Mouse (Mus musculus) embryonic facial prominence, embryonic 11.5 days (tissue): ENCODE data around the gene Ptprh. TPM values are rescaled to one million over a fixed set of nuclear protein-coding genes. Genes with fewer than 3 reads are reported as not detected.
A peak's percentile ranks its signal among the peaks of the same experiment; 100 is the strongest.

Experiments used
- ATAC-seq: fragments of 200-750 bp; cut with Nextera tagmentation; replicated peaks from 2 replicates; pipeline ENCODE4 v1.8.0; 2017; ENCODE audit warnings: low read depth; ENCODE audit not compliant: insufficient number of reproducible peaks, low FRiP score, low TSS enrichment
- DNase-seq: peaks from one replicate; pipeline ENCODE4 v3.0.0-alpha.2; 2015; ENCODE audit warnings: low spot score
- H3K27ac ChIP-seq: fragments of 300-500 bp; sonication (generic); replicated peaks from 2 replicates; pipeline ENCODE4 v1.5.1; 2014; ENCODE audit warnings: mild to moderate bottlenecking, low read depth, low read length, control low read depth
- H3K27me3 ChIP-seq: fragments of 300-500 bp; sonication (generic); 2 replicates; pipeline ENCODE4 v1.6.1; 2014; ENCODE audit warnings: mild to moderate bottlenecking, low read length, moderate library complexity, mixed read lengths; ENCODE audit not compliant: control insufficient read depth, insufficient read depth
- H3K36me3 ChIP-seq: fragments of 300-500 bp; sonication (generic); replicated peaks from 2 replicates; pipeline ENCODE4 v1.6.1; 2014; ENCODE audit warnings: low read depth, mild to moderate bottlenecking, low read length, moderate library complexity, mixed read lengths; ENCODE audit not compliant: control insufficient read depth, insufficient read depth
- H3K4me1 ChIP-seq: fragments of 300-500 bp; sonication (generic); 2 replicates; pipeline ENCODE4 v1.6.1; 2014; ENCODE audit warnings: low read length, mixed read lengths; ENCODE audit not compliant: control insufficient read depth, insufficient read depth
- H3K4me2 ChIP-seq: fragments of 300-500 bp; sonication (generic); 2 replicates; pipeline ENCODE4 v1.6.1; 2014; ENCODE audit warnings: low read depth, mild to moderate bottlenecking, control low read depth, low read length, moderate library complexity
- H3K4me3 ChIP-seq: fragments of 300-500 bp; sonication (generic); 2 replicates; pipeline ENCODE4 v1.5.1; 2014; ENCODE audit warnings: low read depth, low read length, control low read depth
- H3K9ac ChIP-seq: fragments of 300-500 bp; sonication (generic); replicated peaks from 2 replicates; pipeline ENCODE4 v1.6.1; 2014; ENCODE audit warnings: mild to moderate bottlenecking, control low read depth, low read length
- H3K9me3 ChIP-seq: fragments of 300-500 bp; sonication (generic); replicated peaks from 2 replicates; pipeline ENCODE4 v1.6.1; 2016; ENCODE audit warnings: mild to moderate bottlenecking, low read length, inconsistent platforms, mixed read lengths; ENCODE audit not compliant: control insufficient read depth
- WGBS: fragments of 180-500 bp; shearing (Covaris S2); extraction: QIAGEN DNeasy Blood & Tissue Kit; methylation state at CpG from one replicate; pipeline ENCODE4 v1.1.7; 2014; 5-methylcytosine and 5-hydroxymethylcytosine counted together
- polyA plus RNA-seq: library from polyadenylated mRNA; unstranded; fragments of >200 nt; fragmentation: Nextera tagmentation; extraction: Ambion mirVana; gene quantifications from 2 replicates; pipeline ENCODE4 v1.2.1, GENCODE M21; 2014

Gene Ptprh
- polyA plus RNA-seq, 1 experiment from 2014 or later, result not detected

DNA sequence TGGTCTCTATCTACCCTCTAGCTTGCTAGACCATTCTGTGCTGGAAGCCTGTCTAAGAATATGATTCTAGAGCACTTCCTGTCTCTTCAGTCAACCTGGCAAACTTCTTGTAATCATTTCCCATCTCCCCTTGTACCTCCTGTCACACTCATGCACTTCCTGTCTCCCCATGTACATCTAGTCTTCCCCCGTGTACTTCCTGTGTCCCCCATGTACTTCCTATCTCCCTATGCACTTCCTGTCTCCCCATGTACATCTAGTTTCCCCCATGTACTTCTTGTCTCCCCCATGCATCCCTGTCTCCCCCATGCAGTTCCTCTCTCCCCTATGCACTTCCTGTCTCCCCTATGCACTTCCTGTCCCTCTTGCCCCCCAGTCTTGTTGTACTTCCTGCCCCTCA lies 85.4 kb downstream of the Ptprh start:
- Histone ChIP-seq H3K9ac (no peak overlapping the region), H3K9me3 (no peaks in the 10 kb centered on the region), H3K4me3 (no peak overlapping the region), H3K4me1 (no peaks in the 10 kb centered on the region), H3K4me2 (no peak overlapping the region), H3K27ac (no peak overlapping the region), H3K36me3 (no peaks in the 10 kb centered on the region), H3K27me3 (0 out of 2 replicates have a peak, but pooled peaks cover 4% of the 10 kb centered on the region)
- DNase-seq (no peak), ATAC-seq (no peak)
- 79% methylated on average over 1 of the region's 1 CpGs for WGBS

DNA sequence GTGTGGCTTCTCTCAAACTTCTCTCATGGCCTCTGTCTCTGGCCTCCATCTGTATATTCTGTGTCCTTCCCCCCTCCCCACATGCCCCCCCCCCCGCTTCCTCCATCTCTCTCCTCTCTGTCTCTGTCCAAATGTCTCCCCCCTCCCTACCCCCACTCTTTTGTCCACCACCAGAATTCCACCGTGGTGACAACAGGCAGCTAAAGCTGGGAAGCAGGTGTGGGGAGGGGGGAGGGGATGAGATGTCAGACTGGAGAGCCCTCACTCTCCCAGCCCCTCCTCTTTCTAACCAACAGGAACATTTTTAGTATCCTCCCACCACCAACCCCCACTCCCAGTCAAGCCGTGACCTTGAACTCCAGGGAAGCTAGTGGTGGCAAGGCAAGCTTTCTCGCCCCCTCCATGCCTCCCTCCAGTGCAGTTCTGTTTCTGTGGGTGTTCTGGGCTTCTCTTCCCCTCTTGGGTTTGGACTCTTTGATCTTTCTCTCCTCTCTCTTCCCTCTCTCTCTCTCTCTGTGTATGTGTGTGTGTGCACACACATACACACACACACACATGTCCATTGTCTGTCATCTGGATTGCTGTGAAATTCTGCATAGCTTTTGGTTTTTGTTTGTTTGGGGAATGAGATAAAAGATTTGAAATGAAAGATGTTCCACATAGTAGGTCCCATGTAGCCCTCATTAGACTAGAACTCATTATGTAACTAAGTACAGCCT lies 87.3 kb downstream of the Ptprh start, which contains the start of gene Tnnt1:
TSS of gene Tnnt1 (minus strand) at position 51 of the 719 bp plus-strand sequence.
- WGBS, result 17% methylated on average over 3 of the region's 4 CpGs
- Histone ChIP-seq H3K4me3 (no peak within 1 kb of the TSS), H3K9me3 (no peaks in the 10 kb centered on the region), H3K4me2 (no peak within 1 kb of the TSS), H3K27me3 (0 out of 2 replicates have a peak, but pooled peaks cover under 1% of the 10 kb centered on the region), H3K4me1 (no peaks in the 10 kb centered on the region), H3K36me3 (no peaks in the 10 kb centered on the region), H3K27ac (no peak within 1 kb of the TSS), H3K9ac (peak within 1 kb of the TSS; percentile 1; the same call in 1 of the 2 replicates)
- DNase-seq (peak; percentile 51), ATAC-seq (peak; percentile 36; the same call in 1 of the 2 replicates)

DNA sequence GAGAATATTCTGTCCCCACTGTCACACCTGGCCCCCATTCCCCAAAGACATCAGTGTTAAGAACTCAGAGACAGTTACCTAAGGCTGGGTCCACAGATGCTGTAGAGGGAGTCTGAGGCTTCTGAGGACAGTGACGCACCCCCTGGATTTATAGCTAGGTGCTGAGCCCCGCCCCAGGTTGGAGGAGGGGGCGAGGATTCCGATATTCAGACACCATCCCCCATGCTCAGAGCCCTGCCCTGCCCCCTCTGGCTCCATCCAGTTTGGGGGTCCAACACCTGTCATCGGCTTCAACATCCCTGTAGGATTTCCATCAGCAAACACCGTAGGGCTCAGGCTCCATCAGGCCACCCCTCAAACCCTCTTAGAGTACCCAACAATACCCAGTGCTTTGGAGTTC lies 88.0 kb downstream of the Ptprh start:
- Histone ChIP-seq H3K9ac (peak overlapping the region; percentile 1; the same call in 1 of the 2 replicates), H3K36me3 (no peaks in the 10 kb centered on the region), H3K9me3 (no peaks in the 10 kb centered on the region), H3K27ac (no peak overlapping the region), H3K4me1 (no peaks in the 10 kb centered on the region), H3K4me3 (no peak overlapping the region), H3K4me2 (no peak overlapping the region), H3K27me3 (no peaks in the 10 kb centered on the region)
- no peak for DNase-seq
- WGBS, result 55% methylated on average over 6 of the region's 6 CpGs
- ATAC-seq, result peak; percentile 41; the same call in 1 of the 2 replicates

DNA sequence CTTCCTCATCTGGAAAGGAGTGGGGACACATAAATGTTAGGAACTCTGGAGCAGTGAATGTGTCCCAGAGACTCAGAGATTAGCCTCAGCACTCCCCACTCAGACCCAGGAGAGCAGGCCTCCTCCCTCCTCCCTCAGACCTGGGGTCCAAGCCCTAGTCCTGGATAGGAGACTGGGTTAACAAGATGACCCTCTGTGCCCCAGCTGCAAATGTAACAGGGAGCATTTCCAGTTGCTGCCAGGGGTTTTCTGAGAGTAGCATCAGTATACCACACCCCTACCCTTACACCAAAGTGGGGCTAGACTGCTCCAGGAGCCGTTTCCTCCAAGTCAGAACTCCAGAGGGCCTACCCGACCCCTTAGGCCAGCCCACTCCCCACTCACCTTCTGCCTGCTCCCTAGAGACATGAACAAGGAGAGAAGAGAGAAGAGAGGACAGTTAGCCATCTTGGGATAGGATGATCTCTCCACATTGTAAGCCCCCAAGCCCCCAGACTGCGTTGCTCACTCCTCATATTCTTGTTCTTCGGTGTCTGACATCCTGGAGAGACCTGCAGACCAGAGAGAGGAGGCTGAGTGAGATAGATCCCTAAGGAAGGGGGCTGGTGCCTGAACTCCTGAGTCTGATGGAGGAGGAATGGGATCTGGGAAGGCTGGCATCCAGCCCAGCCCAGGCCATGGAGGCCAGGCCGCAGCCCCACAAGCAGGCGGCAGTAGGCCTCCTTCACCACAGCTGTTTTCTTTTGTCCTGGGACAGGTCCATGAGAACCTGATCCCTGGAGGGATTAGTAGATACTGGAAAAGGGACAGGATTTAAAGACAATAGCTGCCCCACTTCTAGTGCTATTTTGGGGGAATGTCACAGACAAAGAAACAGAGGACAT lies 89.8 kb downstream of the Ptprh start:
- ATAC-seq (no peak), DNase-seq (no peak)
- Histone ChIP-seq H3K4me1 (no peaks in the 10 kb centered on the region), H3K36me3 (no peaks in the 10 kb centered on the region), H3K4me3 (no peak overlapping the region), H3K27ac (no peak overlapping the region), H3K9ac (no peak overlapping the region), H3K27me3 (no peaks in the 10 kb centered on the region), H3K9me3 (no peaks in the 10 kb centered on the region), H3K4me2 (no peak overlapping the region)
- WGBS, result 61% methylated on average over 6 of the region's 6 CpGs

DNA sequence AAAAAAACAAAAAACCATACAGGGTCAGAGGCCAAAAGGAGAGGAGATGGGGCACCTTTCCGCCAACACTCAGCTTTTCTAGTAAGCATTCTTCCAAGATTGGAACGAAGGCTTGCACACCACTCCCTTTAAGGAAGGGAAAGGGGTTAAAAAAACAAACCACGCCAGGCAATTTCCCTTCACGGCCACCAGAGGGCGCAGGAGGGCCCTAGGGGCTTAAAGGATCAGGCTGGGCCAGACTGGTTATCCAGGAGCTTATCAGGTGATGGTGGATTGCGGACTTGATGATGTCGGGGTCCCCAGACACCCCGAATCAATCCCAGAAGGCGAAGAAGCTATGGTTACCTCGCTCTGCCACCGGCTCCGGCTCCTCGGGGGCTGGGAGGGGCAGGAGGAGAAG lies 90.6 kb downstream of the Ptprh start:
- ATAC-seq (no peak), DNase-seq (peak; percentile 71)
- 29% methylated on average over 13 of the region's 13 CpGs for WGBS
- no peaks in the 10 kb centered on the region for H3K4me1 ChIP-seq
- no peak overlapping the region for H3K27ac ChIP-seq
- H3K4me2 ChIP-seq, result no peak overlapping the region
- H3K4me3 ChIP-seq, result no peak overlapping the region
- no peaks in the 10 kb centered on the region for H3K36me3 ChIP-seq
- H3K9ac ChIP-seq, result no peak overlapping the region
- no peaks in the 10 kb centered on the region for H3K27me3 ChIP-seq
- H3K9me3 ChIP-seq, result no peaks in the 10 kb centered on the region

DNA sequence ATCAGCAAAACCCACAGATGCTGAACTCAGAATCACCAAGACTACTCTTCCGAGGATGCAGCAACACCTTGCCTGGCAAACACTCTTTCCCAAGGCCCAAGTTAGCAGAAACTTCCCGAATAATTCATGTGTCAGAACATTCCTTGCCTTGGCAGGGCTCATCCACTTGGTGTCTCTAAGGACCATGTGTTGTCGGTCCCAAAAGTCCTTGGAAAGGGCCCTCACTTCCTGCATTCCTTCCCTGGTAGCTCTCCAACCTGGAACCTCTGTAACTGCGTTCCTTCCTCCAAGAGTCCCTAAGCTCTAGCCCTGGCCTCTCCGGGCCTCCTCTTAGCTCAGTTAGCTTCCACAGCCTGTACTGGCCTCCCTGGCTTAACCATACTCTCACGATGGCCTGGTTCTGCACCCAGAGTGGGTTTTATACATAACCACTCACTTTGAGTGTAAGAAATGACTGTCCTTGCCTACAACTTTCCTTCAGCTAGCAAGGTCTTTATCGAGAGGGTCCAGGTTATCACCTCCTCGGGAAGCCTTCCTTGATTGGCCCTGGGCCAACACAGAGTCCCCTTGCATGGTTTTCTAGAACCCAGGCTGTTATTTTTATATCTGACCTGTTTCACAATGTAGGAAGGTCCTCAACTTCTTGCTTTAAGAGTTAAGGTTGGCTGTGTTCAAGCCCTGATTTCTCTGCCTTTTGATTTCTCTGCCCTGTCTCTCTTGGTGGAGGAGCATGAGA lies 92.2 kb downstream of the Ptprh start:
- no peaks in the 10 kb centered on the region for H3K27me3 ChIP-seq
- H3K4me3 ChIP-seq, result no peak overlapping the region
- H3K4me2 ChIP-seq, result no peak overlapping the region
- no peaks in the 10 kb centered on the region for H3K36me3 ChIP-seq
- ATAC-seq (no peak), DNase-seq (no peak)
- WGBS, result 77% methylated on average over 8 of the region's 8 CpGs
- no peak overlapping the region for H3K27ac ChIP-seq
- H3K4me1 ChIP-seq, result no peaks in the 10 kb centered on the region
- H3K9ac ChIP-seq, result no peak overlapping the region
- H3K9me3 ChIP-seq, result no peaks in the 10 kb centered on the region

DNA sequence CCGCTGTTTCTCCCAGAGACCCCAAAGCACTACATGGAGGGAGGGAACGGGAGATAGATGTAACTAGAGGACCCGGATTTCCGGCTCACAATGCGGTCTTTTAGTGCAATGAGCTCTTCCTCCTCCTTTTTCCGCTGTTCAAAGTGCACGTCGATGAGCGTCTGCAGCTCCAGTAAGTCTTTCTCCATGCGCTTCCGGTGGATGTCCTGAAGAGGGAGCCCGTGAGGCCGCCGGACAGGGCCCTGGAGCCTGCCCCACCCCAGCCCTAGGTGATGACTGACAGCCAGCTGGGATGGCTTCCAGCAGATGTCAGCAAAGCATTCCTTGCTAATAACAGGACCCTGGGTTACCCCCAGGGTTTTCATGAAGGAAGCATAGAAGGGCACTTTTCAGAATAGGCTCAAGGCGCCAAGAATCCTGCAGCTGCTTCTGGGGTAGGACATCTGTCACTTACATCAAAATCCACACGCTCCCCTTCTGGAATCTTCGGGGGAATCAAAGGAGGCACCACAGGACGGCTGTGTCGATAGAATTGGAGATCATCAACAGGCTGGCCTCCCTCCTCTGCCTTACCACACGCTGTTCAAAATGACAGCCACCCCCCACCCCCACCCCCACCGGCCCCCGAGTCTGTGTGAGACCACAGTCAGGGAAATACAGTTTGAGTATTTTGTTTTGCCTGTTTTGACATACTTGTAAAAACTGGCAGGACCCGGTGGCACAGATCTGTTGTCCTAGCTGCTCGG lies 93.8 kb downstream of the Ptprh start:
- DNase-seq (peak; percentile 86), ATAC-seq (peak; percentile 84)
- Histone ChIP-seq H3K4me2 (no peak overlapping the region), H3K9me3 (no peaks in the 10 kb centered on the region), H3K4me3 (no peak overlapping the region), H3K9ac (no peak overlapping the region), H3K4me1 (no peaks in the 10 kb centered on the region), H3K27me3 (no peaks in the 10 kb centered on the region), H3K36me3 (no peaks in the 10 kb centered on the region), H3K27ac (no peak overlapping the region)
- WGBS, result 15% methylated on average over 24 of the region's 24 CpGs
